ENCODE assay signal across 9 mouse cellular contexts in the genomic region with DNA sequence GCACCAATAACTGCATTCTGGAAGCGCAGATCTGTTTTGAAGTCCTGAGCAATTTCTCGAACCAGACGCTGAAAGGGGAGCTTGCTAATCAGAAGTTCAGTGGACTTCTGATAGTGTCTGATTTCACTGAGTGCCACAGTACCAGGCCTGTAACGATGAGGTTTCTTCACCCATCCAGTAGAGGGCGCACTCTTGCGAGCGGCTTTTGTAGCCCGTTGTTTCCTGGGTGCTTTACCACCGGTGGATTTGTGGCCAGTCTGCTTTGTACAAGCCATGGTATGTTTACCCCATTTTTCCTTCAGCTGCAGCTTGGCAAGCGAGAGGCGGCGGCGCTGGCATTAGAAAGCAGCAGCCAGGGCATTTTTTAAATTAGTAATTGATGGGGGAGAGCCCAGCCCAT. TPM values are rescaled to one million over a fixed set of nuclear protein-coding genes. Genes with fewer than 3 reads are reported as not detected.
DNase-seq lines count a peak whose midpoint lies in the region; ATAC-seq and TF ChIP-seq lines count a peak whose summit lies in the region.
"Had no signal": no experiment of that assay in that cellular context is flagged by ENCODE, and none has a peak within 500 bp of the region (broad histone marks: within the 10 kb centered on the region; RNA-seq: fewer than 3 reads in every experiment).

No protein-coding gene starts in this region.

- CTCF ChIA-PET in Patski (lab: Charles Lee): interaction anchor here (0.7 to 1.8 kb wide), 3 partner anchors 10 to 35 kb away, joined by 3 to 4 read pairs (median 4); no protein-coding TSS in a partner anchor

- H3K27ac ChIP-seq in liver, embryonic 11.5 days (ENCODE audit: low read depth, low read length): no peak overlapping the region
- H3K27ac ChIP-seq in liver, postnatal 0 days (ENCODE audit: low read depth): no peak overlapping the region
- no peak overlapping the region for H3K27ac ChIP-seq in stomach, postnatal 0 days (replicated peaks)
- no peak overlapping the region for H3K27ac ChIP-seq in hindbrain, embryonic 16.5 days (ENCODE audit: low read depth, low read length)
- H3K27ac ChIP-seq: heart, embryonic 13.5 days had no signal

- H3K9ac ChIP-seq in liver, embryonic 11.5 days (ENCODE audit: low read depth, low read length): no peak overlapping the region
- H3K9ac ChIP-seq in liver, postnatal 0 days (replicated peaks): no peak overlapping the region
- no peak overlapping the region for H3K9ac ChIP-seq in stomach, postnatal 0 days (ENCODE audit: low read length)
- no peak overlapping the region for H3K9ac ChIP-seq in hindbrain, embryonic 16.5 days (ENCODE audit: low read depth, low read length)
- H3K9ac ChIP-seq: heart, embryonic 13.5 days had no signal

- no peaks in the 10 kb centered on the region for H3K4me1 ChIP-seq in liver, embryonic 11.5 days (replicated peaks; ENCODE audit: control insufficient read depth, insufficient read depth, low read length)
- no peaks in the 10 kb centered on the region for H3K4me1 ChIP-seq in liver, postnatal 0 days (ENCODE audit: insufficient read depth)
- no peaks in the 10 kb centered on the region for H3K4me1 ChIP-seq in stomach, postnatal 0 days (replicated peaks; ENCODE audit: control insufficient read depth, insufficient read depth)
- H3K4me1 ChIP-seq in hindbrain, embryonic 16.5 days (ENCODE audit: control insufficient read depth, insufficient read depth, low read depth, low read length): no peaks in the 10 kb centered on the region

- ATAC-seq in liver, embryonic 11.5 days (replicated peaks; ENCODE audit: low FRiP score): no peak
- ATAC-seq in Patski: no peak
- no peak for ATAC-seq in liver, postnatal 0 days
- no peak for ATAC-seq in stomach, postnatal 0 days (ENCODE audit: low FRiP score, low TSS enrichment)
- no peak for ATAC-seq in hindbrain, embryonic 16.5 days

- POLR2A ChIA-PET in Patski (lab: Charles Lee): no interaction called here

- no peaks in the 10 kb centered on the region for H3K9me3 ChIP-seq in liver, embryonic 11.5 days (ENCODE audit: control insufficient read depth, low read length)
- H3K9me3 ChIP-seq in liver, postnatal 0 days (ENCODE audit: low read length): no peaks in the 10 kb centered on the region
- no peaks in the 10 kb centered on the region for H3K9me3 ChIP-seq in stomach, postnatal 0 days (ENCODE audit: control insufficient read depth, low read length)
- H3K9me3 ChIP-seq in hindbrain, embryonic 16.5 days (ENCODE audit: control insufficient read depth, low read length): no peaks in the 10 kb centered on the region
- H3K9me3 ChIP-seq: heart, embryonic 13.5 days had no signal

- in situ Hi-C loops in Patski (cut with MboI; ENCODE audit: low pct_unique_long_range_greater_than_20kb): no loop called here

- H3K36me3 ChIP-seq in liver, embryonic 11.5 days (ENCODE audit: control insufficient read depth, insufficient read depth, low read length): no peaks in the 10 kb centered on the region
- H3K36me3 ChIP-seq in liver, postnatal 0 days (replicated peaks; ENCODE audit: insufficient read depth, low read length): no peaks in the 10 kb centered on the region
- no peaks in the 10 kb centered on the region for H3K36me3 ChIP-seq in stomach, postnatal 0 days (ENCODE audit: control insufficient read depth, insufficient read depth, low read length)
- no peaks in the 10 kb centered on the region for H3K36me3 ChIP-seq in hindbrain, embryonic 16.5 days (ENCODE audit: control insufficient read depth, insufficient read depth, low read length)
- H3K36me3 ChIP-seq: heart, embryonic 13.5 days had no signal

- TF ChIP-seq CTCF in Patski (IDR thresholded peaks at IDR 0.05): peak; percentile 71
- peak; percentile 86 for TF ChIP-seq CTCF in liver, postnatal 0 days (IDR thresholded peaks at IDR 0.05; ENCODE audit: low read depth)
- TF ChIP-seq CTCF in stomach, postnatal 0 days (IDR thresholded peaks at IDR 0.05; ENCODE audit: low read depth): peak; percentile 76

- 41% methylated on average over 13 of the region's 13 CpGs for WGBS in liver, embryonic 11.5 days
- 48% methylated on average over 13 of the region's 13 CpGs for WGBS in liver, postnatal 0 days (ENCODE audit: insufficient replicate concordance)
- WGBS in stomach, postnatal 0 days: 50% methylated on average over 13 of the region's 13 CpGs
- WGBS in hindbrain, embryonic 16.5 days: 57% methylated on average over 13 of the region's 13 CpGs

- TF ChIP-seq EP300 in liver, postnatal 0 days (IDR thresholded peaks at IDR 0.05; ENCODE audit: low read depth): no peak
- no peak for TF ChIP-seq EP300 in stomach, postnatal 0 days (optimal IDR thresholded peaks at IDR 0.05)

- H3K4me3 ChIP-seq in liver, embryonic 11.5 days (ENCODE audit: low read depth, low read length): no peak overlapping the region
- H3K4me3 ChIP-seq in liver, postnatal 0 days (ENCODE audit: low read depth, low read length): no peak overlapping the region
- no peak overlapping the region for H3K4me3 ChIP-seq in stomach, postnatal 0 days (ENCODE audit: low read depth, low read length)
- H3K4me3 ChIP-seq in hindbrain, embryonic 16.5 days (ENCODE audit: low read length): no peak overlapping the region
- H3K4me3 ChIP-seq: heart, embryonic 13.5 days had no signal

- H3K27me3 ChIP-seq in liver, embryonic 11.5 days (replicated peaks; ENCODE audit: control insufficient read depth, insufficient read depth, low read length): no peaks in the 10 kb centered on the region
- no peaks in the 10 kb centered on the region for H3K27me3 ChIP-seq in Patski
- H3K27me3 ChIP-seq in liver, postnatal 0 days (ENCODE audit: insufficient read depth, low read length): no peaks in the 10 kb centered on the region
- H3K27me3 ChIP-seq in stomach, postnatal 0 days (ENCODE audit: control insufficient read depth, insufficient read depth, low read length): no peaks in the 10 kb centered on the region
- H3K27me3 ChIP-seq in hindbrain, embryonic 16.5 days (replicated peaks; ENCODE audit: control insufficient read depth, insufficient read depth, low read length): no peaks in the 10 kb centered on the region
- H3K27me3 ChIP-seq: heart, embryonic 13.5 days had no signal

- DNase-seq in liver: peak; percentile 54
- no peak for DNase-seq in liver, embryonic 11.5 days (ENCODE audit: low spot score)
- no peak for DNase-seq in Patski (ENCODE audit: low read depth, low spot score)
- peak; percentile 49 for DNase-seq in liver, postnatal 0 days
- peak; percentile 37 for DNase-seq in stomach, postnatal 0 days (ENCODE audit: low spot score)
- no peak for DNase-seq in adipocyte (ENCODE audit: low spot score)
- DNase-seq in left cerebral cortex, postnatal 36 days (ENCODE audit: low spot score in 2 of 2): no peak

- intact Hi-C loops in left cerebral cortex, postnatal 36 days (cut with DNase I): no loop called here

- H3K4me2 ChIP-seq in liver, embryonic 11.5 days: no peak overlapping the region
- H3K4me2 ChIP-seq in liver, postnatal 0 days (ENCODE audit: low read depth, low read length): no peak overlapping the region
- no peak overlapping the region for H3K4me2 ChIP-seq in stomach, postnatal 0 days (replicated peaks; ENCODE audit: low read depth)
- no peak overlapping the region for H3K4me2 ChIP-seq in hindbrain, embryonic 16.5 days (ENCODE audit: low read length)
- H3K4me2 ChIP-seq: heart, embryonic 13.5 days had no signal

RNA-seq across cellular contexts. Expression of a gene that starts 8.4 kb away (rescaled TPM):
- polyA plus RNA-seq in liver, embryonic 11.5 days (2014; fragmentation: Nextera tagmentation; extraction: Ambion mirVana): 45.8 and 47.4 TPM in 2 replicates
- 63.4 TPM for polyA plus RNA-seq in Patski (2021)
- 9.3 and 10.1 TPM in 2 replicates for polyA plus RNA-seq in liver, postnatal 0 days (2015; fragmentation: Nextera tagmentation; extraction: Ambion mirVana)
- polyA plus RNA-seq in stomach, postnatal 0 days (2015; fragmentation: Nextera tagmentation; extraction: Ambion mirVana): 20.7 and 23.5 TPM in 2 replicates
- 10 to 100 TPM; 60.0 to 75.6 TPM for total RNA-seq in left cerebral cortex, postnatal 36 days (2021)
- 51.9 and 58.4 TPM in 2 replicates for polyA plus RNA-seq in hindbrain, embryonic 16.5 days (2015; fragmentation: Nextera tagmentation; extraction: Ambion mirVana)

RNA-seq across cellular contexts. Expression of a gene that starts 14.0 kb away (rescaled TPM):
- polyA plus RNA-seq in liver, embryonic 11.5 days (2014; fragmentation: Nextera tagmentation; extraction: Ambion mirVana): 2.2 TPM in 2 replicates
- polyA plus RNA-seq in Patski (2021): 7.1 TPM
- 0.46 and 0.72 TPM in 2 replicates for polyA plus RNA-seq in liver, postnatal 0 days (2015; fragmentation: Nextera tagmentation; extraction: Ambion mirVana)
- 5.4 TPM in 2 replicates for polyA plus RNA-seq in stomach, postnatal 0 days (2015; fragmentation: Nextera tagmentation; extraction: Ambion mirVana)
- under 1 TPM; 0.61 to 0.81 TPM for total RNA-seq in left cerebral cortex, postnatal 36 days (2021)
- polyA plus RNA-seq in hindbrain, embryonic 16.5 days (2015; fragmentation: Nextera tagmentation; extraction: Ambion mirVana): 1.2 and 1.4 TPM in 2 replicates

RNA-seq across cellular contexts. Expression of a gene that starts 14.0 kb away (rescaled TPM):
- 11.6 and 14.0 TPM in 2 replicates for polyA plus RNA-seq in liver, embryonic 11.5 days (2014; fragmentation: Nextera tagmentation; extraction: Ambion mirVana)
- polyA plus RNA-seq in Patski (2021): 11.3 TPM
- polyA plus RNA-seq in liver, postnatal 0 days (2015; fragmentation: Nextera tagmentation; extraction: Ambion mirVana): 2.1 and 2.2 TPM in 2 replicates
- 4.2 and 5.4 TPM in 2 replicates for polyA plus RNA-seq in stomach, postnatal 0 days (2015; fragmentation: Nextera tagmentation; extraction: Ambion mirVana)
- total RNA-seq in left cerebral cortex, postnatal 36 days (2021): 10 to 100 TPM; 10.3 to 15.1 TPM
- polyA plus RNA-seq in hindbrain, embryonic 16.5 days (2015; fragmentation: Nextera tagmentation; extraction: Ambion mirVana): 16.0 and 16.4 TPM in 2 replicates

RNA-seq across cellular contexts. Expression of a gene that starts 45.4 kb away (rescaled TPM):
- 90.1 and 92.8 TPM in 2 replicates for polyA plus RNA-seq in liver, embryonic 11.5 days (2014; fragmentation: Nextera tagmentation; extraction: Ambion mirVana)
- polyA plus RNA-seq in Patski (2021): 61.6 TPM
- polyA plus RNA-seq in liver, postnatal 0 days (2015; fragmentation: Nextera tagmentation; extraction: Ambion mirVana): 9.2 and 11.2 TPM in 2 replicates
- 15.6 and 19.2 TPM in 2 replicates for polyA plus RNA-seq in stomach, postnatal 0 days (2015; fragmentation: Nextera tagmentation; extraction: Ambion mirVana)
- 10 to 100 TPM; 59.7 to 76.4 TPM for total RNA-seq in left cerebral cortex, postnatal 36 days (2021)
- 40.0 and 62.2 TPM in 2 replicates for polyA plus RNA-seq in hindbrain, embryonic 16.5 days (2015; fragmentation: Nextera tagmentation; extraction: Ambion mirVana)

Comparison
In these comparisons a context has a peak if more than half of its experiments do, and no peak if none do; other contexts are left out.
1. DNase-seq: peak in liver (single experiment), liver, postnatal 0 days (single experiment) and stomach, postnatal 0 days (single experiment); none in liver, embryonic 11.5 days (single experiment), Patski (single experiment), adipocyte (single experiment) and left cerebral cortex, postnatal 36 days (0 of 2).
2. Peak in every context shown above with its lines, with median percentiles within 50 percentile points of each other: CTCF ChIP-seq.